Mouse (Mus musculus) cortical plate, adult 2 months (tissue): Measurements from ENCODE around the gene Slc26a1.

ENCODE experiments used
- CTCF ChIP-seq: fragments of 200-500 bp; IDR thresholded peaks from 2 replicates; pipeline ENCODE4 v1.5.1; 2011; ENCODE audit warnings: mild to moderate bottlenecking, control low read depth, low read length; ENCODE audit not compliant: insufficient read depth; ENCODE audit errors: extremely low read depth
- POLR2A ChIP-seq: fragments of 200-500 bp; IDR thresholded peaks from 2 replicates; pipeline ENCODE4 v1.6.1; 2011; ENCODE audit warnings: mild to moderate bottlenecking, low read length, control low read depth; ENCODE audit not compliant: insufficient read depth; ENCODE audit errors: extremely low read depth

- TF ChIP-seq CTCF (no peak), POLR2A (no peak)
Measured at GRCm38 (mm10) chr5:108651136-108651720, 24.1 kb downstream of the Slc26a1 start.
